Mouse (Mus musculus) liver, adult (tissue): ENCODE measurements at regions not wholly inside any gene's neighbourhood (a gene's known extent, or its start where the extent isn't known, plus 50 kb on each side); places are given as distances from the start of the nearest gene placed in this dataset.

Source experiments
- GATA4 ChIP-seq: IDR thresholded peaks from 2 replicates; pipeline ENCODE4 v1.6.1; 2014; ENCODE audit warnings: mild to moderate bottlenecking, low read length; ENCODE audit not compliant: insufficient replicate concordance

DNA sequence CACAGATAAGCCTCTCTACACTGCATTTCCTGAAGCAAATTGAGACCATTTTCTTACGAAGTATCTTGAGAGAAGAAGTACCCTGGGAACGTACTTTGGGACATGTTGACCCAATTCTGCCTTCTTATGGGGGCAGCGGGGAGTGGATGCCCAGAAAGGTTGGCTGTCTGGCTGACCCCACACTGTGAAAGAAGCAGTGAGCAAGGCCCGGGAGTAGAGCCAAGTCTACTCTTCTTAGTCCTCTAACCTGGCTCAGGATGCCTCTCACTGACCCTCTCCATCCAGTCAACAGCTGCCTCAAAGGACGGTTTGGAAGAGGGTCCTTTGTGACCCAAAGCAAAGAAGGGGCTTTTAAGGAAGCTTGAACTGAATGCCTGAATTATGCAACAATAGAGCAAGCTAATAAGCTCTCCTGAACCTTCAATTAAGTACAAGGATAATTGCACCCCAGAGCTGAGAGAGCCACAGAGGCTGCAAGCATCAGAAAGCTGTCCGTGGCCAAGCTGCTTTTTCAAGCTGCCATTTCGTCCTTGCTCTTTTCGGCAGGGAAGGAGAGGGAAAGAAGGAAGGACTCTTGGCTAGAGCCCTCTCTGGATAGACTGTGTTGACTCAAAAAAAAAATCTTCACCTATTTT lies 70.3 kb downstream of the Pctp start:
- TF ChIP-seq GATA4, result no peak

DNA sequence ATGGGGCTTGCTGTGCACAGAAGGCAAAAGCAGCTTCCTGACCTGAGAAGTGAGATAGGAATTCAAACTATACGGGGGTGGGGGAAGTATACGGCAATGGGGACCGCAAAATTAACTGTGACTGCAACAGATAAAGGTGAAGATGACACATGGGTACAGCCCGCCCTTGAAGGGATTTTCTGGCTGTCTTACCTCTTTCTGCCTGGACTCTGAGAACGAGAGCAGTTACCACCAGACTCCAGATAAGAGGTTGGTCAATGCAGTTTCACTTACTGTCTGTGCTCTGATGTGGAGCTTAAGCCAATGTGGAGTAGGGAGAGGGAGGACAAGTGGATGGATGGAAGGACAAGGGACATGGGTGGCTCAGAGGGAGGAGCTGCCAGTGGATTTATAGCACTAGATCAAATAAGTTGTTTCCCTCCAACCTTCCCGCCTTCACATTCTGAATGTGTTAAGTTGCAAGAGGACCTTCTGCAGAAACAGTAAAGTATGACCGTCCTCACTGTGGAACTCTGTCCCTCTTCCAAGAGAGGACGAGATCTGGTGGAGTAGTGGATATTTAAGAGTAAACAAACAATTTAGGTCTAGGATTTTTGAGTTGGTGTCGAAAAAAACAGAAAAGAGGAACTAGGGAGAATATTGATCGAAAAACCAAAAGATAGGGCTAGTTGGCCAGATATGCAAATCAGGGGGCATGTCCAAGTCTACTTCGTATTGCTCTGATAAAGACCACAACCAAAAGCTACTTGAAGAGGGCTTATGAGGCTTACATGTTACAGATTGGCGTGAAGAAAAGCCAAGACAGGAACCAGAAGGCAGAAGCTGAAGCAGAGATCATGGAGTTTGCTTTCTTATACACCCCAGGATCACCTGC lies 73.3 kb downstream of the Pctp start:
- no peak for TF ChIP-seq GATA4

DNA sequence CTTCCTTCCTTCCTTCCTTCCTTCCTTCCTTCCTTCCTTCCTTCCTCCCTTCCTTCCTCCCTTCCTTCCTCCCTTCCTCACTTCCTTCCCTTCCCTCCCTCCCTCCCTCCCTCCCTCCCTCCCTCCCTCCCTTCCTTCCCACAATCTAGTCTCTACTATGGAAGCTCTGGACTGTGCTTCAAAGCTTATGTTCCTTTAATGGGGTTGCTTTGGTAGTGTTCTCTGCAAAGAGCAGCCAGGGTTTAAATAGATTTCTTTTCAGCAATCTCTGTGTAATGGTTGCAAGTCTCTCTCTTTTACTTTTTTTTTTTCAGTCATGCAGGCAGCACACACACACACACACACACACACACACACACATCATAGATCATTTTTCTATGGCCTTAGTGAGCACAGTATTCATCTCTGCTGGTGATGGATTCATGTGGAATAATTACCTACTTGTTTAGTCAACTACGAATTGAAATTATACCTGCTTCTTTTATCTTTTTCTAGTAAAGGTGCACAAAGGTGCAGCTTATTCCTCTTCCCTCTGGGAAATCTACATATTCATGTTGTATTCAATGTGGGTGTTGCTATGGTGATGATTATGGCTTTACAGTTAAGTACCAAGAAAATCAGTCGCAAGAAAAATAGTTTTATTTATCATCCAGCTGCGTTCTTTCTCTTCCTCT lies 75.1 kb downstream of the Pctp start:
- no peak for TF ChIP-seq GATA4

DNA sequence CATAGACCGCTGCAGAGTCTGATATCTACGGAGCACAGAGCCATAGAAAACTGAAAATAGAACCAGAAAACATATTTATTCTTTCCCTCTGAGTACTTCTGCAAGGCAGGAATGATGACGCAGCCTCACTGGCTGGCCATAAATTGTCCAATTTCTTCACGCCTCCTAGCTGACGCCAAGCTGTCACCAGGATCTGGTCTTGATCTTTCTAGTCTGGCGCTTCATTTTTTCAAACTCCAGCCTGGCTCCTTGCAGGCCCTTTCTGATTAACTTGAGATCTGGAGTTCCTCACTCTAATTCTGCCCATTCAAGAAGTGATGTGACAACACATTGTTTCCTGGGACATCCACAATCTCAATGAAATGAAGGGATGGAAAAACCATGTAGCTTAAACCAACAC lies 80.1 kb downstream of the Pctp start:
- no peak for TF ChIP-seq GATA4

DNA sequence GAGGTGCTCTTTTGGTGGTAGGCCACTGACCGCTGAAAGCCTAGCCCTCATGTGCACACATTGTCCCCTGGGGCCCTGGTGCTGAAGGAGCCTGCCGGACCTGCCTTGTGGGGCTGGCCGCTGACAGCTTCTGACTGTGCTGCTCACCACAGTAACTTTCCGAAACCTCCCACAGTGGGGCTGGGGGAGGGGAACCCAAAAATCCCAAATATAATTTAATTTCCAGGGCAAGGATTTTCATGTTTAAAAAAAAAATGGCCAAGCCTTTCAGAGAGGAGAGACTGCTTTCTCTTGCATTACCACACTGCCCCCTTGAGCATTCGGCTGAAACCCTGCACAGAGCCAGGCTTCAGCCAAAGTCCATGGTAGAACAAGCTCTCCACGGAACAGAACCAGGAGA lies 81.5 kb downstream of the Pctp start:
- no peak for TF ChIP-seq GATA4

DNA sequence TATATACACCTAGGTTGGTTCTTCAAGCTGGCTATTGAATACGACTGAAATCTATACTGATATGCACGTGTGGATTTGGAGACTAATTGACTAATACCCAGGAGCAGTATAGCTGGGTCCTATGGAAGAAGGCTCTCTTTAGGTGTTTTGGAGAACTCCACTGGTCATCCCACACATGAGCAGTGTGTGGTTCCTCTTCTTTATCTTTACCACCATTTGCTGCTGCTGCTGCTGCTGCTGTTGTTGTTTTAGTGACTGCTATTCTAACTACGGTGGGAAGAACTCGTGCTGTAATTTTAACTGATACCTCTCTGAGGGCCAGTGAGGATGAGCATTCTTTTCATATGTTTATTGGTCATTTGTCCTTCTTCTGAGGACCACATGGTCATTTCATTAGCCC lies 86.9 kb downstream of the Pctp start:
- no peak for TF ChIP-seq GATA4

DNA sequence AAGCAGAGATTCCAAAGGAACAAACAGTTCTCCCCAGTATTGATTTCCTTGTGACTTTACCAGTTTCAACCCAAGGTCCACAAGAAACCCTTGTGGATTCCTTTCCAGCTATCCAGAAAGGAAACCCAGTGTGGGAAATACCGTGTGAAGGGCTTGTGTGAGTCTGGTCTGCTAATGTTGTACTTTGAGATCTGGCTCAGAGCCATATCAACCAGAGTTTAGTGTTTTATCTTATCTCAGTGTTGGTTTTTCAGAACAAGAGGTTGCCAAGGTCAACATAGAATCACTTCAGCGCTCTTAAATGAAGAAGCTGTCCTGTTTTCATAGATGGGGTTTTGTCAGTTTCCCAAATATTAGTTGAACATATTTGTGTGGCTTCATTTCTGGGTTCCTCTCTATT lies 88.1 kb downstream of the Pctp start:
- peak; percentile 84; the same call in 1 of the 2 replicates for TF ChIP-seq GATA4

DNA sequence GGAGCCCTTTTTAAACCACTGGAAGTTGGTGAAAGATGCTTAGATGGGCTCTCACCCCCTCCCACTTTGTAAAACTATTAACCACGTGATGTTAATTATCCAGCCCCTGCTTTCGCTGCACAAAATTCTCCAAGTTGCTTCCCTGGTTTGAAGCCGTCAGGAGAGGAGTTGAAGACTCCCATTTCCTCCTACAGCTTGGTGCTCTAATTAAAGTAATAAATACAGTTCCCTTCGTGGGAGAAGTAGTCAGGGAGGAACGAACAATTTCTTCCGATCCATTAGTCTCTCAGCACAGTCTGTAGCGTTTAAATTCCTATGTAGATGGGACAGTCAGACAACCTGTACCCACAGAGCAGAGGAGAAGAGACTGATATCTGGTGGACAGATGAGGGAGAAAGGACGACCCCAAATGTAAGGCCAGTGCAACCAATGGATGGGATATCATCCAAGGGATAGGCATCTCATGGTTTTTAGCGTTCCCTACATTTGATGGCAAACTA lies 101.4 kb downstream of the Pctp start:
- no peak for TF ChIP-seq GATA4

DNA sequence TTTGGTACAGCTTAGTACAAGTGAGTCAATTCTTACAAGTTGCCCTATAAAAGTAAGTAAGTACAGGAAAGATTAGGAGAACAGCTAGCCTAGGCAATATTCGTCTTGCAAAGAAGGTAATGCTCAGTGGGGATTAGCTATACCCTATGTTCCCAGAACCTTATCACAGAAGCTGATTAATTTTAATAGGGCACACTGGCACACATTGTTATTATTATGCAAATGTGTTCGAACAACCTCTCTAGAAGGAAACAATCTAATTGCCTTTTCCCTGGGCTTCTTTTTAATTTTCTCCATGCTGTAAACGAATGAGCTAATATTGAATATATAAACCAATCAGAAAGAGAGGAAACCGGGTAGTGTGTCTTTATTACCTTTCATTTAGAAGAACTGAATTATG lies 104.2 kb downstream of the Pctp start:
- no peak for TF ChIP-seq GATA4

DNA sequence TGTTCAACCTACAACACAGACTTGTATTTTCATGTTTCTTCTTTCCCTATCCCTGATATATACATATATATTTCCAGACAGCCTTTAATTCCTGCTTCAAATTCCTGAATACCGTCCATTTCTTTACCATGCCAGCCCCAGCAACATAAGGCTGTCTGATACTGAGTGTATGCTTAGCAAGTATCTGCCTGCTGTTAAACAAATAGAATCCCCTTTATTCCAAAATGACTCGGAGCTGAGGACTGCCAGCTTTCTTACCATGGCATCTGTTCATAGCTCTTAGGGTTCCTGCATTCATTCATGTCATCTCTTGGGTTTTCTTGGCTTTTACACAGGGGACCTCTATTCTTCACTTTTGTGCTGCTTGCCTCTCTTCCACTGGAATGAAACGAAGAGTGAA lies 105.8 kb downstream of the Pctp start:
- no peak for TF ChIP-seq GATA4

DNA sequence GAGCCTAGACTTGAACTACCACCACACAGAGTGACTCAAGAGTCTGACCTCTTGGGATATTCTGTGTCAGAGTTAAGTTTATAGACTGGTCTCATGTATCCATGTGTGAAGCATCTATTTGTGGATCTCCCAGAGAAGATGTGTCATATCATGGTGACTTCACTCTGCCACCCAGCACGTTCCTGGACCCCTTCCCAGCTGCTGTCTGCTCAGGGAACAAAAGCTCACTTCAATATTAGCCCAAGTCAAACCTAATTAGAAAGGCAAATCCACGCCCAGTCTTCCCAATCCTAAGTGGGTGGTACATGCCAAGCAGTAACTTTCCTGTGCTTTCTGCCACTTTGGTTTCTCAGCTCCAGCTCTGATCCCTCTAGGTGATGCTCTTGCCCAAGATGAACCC lies 94.1 kb upstream of the Ankfn1 start:
- no peak for TF ChIP-seq GATA4

DNA sequence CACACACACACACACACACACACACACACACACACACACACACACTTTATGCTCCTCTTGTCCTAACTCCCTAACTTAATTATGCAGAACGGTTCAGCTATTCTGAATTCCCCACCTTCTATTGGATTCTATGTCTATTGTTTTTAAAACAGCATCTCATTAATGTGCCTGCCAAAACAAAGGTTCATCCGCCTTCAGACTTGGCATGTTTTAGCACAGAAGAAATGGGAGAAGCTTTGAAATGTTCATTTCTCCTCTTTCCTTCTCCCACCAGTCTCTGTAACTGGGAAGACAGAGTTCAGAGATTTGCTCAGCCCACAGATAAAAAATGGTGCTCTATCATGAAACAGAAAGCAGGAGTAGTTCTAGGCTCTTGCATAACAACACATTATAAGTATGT lies 90.1 kb upstream of the Ankfn1 start:
- TF ChIP-seq GATA4, result no peak

DNA sequence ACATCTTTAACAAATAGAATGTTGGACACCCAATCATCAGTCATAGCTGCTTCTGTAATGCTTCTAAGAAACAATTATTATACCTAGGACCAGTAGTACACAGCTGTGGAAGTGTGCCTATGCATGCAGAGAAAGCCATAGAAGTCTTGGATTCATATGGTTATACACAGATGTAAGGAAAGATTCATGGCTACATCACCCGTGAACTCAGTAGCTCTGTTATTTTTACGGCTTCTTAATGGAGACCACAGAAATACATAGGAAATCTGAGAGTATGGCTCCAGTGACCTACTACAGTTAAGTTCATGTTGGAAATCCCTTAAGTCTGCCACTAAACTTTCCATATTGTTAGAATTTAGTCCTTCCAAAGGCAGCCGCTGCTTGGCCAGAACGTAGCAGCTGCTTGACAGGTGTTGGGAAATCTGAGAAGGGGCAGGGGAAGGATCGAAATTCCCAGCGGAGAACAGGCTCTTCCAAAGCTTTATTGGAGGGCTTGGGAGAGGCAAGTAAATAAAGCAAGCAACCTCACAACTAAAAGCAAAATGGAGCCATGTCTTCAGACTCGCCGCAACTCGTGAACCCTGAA lies 78.8 kb upstream of the Ankfn1 start:
- no peak for TF ChIP-seq GATA4

DNA sequence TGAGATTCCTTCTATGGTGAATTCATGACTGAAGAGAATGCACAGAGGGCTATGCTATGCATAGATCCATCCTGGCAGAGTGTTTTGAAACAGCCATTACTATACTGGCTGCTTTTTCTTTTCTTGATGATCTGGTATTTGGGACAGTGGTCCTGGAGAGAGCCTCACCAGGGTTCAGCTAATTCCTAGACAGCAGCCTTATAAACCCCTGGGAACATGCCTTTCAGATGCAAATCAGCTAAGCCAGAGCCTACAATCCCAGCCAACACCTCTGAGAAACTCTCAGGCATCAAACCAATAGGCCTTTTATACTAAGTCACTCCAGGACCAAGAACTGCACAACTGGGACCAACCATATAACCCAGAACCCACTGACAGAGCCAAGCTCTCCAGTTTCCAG lies 64.4 kb upstream of the Ankfn1 start:
- TF ChIP-seq GATA4, result no peak

DNA sequence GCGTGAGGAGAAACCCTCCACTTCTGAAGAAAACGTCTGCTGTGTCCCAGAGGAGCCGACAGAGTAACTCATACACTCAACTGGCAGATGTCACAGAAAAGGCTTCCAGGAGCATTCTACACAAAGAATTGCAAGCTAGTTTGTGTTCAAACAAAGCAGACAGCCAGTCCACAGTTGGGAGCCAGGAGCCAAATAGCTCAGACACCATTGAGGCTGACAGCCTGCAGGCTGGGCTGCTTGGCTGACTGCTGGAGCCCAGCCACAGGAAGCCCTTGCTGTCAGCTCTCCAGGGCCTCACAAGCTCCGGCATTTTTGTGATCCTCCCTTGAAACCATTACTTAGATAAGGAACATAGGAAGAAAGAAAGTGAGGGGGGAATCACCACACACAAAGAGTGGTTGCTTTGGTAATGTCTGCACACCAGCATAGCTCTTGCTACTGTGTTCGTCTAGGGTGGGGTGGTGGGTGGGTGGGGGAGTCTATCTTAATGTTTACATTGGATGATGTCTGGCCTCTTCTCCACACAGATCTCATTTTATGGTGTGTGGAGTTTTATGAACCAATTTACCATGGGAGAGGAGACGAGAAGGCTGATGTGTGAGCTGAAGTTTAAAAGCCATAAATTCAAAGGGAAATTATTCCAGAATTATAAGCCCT lies 62.3 kb upstream of the Ankfn1 start:
- no peak for TF ChIP-seq GATA4
